ENCODE assay signal across 12 mouse cellular contexts in the genomic region with DNA sequence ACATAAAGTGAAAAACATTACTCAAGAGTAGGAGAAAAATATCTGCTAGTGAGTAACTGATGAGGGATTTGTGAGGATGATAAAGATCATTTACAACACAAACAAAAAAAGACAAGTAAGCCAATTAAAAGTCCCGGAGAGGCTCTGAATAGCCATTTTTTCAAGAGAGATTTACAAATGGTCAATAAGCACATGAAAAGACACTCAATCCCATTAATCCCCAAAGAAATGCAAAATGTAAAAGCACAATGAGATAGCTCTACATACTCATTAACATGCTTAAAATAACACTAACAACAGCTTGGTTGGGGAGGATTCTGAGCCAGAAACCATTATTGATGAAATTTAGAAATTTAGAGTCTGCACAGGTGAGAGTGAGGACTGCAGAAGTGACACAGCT.
"Had no signal": no experiment of that assay in that cellular context is flagged by ENCODE, and none has a peak within 500 bp of the region (broad histone marks: within the 10 kb centered on the region; RNA-seq: fewer than 3 reads in every experiment).

No protein-coding gene starts in this region.

- H3K9me3 ChIP-seq: limb, embryonic 13.5 days; midbrain, embryonic 12.5 days; neural tube, embryonic 13.5 days; stomach, embryonic 15.5 days had no signal

- H3K4me3 ChIP-seq: limb, embryonic 13.5 days; midbrain, embryonic 12.5 days; neural tube, embryonic 13.5 days; stomach, embryonic 15.5 days had no signal

- H3K36me3 ChIP-seq: limb, embryonic 13.5 days; midbrain, embryonic 12.5 days; neural tube, embryonic 13.5 days; stomach, embryonic 15.5 days had no signal

- H3K9ac ChIP-seq: limb, embryonic 13.5 days; liver, embryonic 14.5 days; midbrain, embryonic 12.5 days; neural tube, embryonic 13.5 days; stomach, embryonic 15.5 days had no signal

- H3K4me2 ChIP-seq: limb, embryonic 13.5 days; midbrain, embryonic 12.5 days; neural tube, embryonic 13.5 days; stomach, embryonic 15.5 days had no signal

- H3K4me1 ChIP-seq: limb, embryonic 13.5 days; neural tube, embryonic 13.5 days; stomach, embryonic 15.5 days had no signal

- H3K27me3 ChIP-seq: limb, embryonic 13.5 days; midbrain, embryonic 12.5 days; neural tube, embryonic 13.5 days; stomach, embryonic 15.5 days had no signal

- H3K27ac ChIP-seq: limb, embryonic 13.5 days; liver, embryonic 14.5 days; midbrain, embryonic 12.5 days; neural tube, embryonic 13.5 days; stomach, embryonic 15.5 days had no signal

- ATAC-seq: midbrain, embryonic 16.5 days had no signal

- DNase-seq: kidney, postnatal 14 days; left cerebral cortex, postnatal 4 days; lung, adult 18-20 months; right cerebral cortex, postnatal 14 days; thymus, adult 2 months; thymus, postnatal 36 days had no signal
